Mouse (Mus musculus) heart, postnatal 4 days (tissue): Measurements from ENCODE around the gene Ptrh2. TPM values are rescaled to one million over a fixed set of nuclear protein-coding genes. Genes with fewer than 3 reads are reported as not detected.
"Not testable (repeated sequence)": the region's sequence is repeated elsewhere in the genome, so short reads cannot be mapped to it uniquely, and the experiment has no call there.

ENCODE experiments used
- DNase-seq: peaks from one replicate; pipeline ENCODE4 v3.0.0; 2021
- total RNA-seq, 2 experiments: library from RNA; stranded (reverse); gene quantifications; 2 replicates each; pipeline ENCODE4 v1.2.3; 2021

Ptrh2 gene
- total RNA-seq, 2 experiments from 2014 or later, result 10.3 to 10.6 TPM

GRCm38 (mm10) chr11:86734241-86734939, 50.6 kb downstream of the Ptrh2 start:
- DNase-seq, result no peak

- DNase-seq, result no peak
These were observed 51.2 kb downstream of the Ptrh2 start for GRCm38 (mm10) chr11:86734993-86735392.

GRCm38 (mm10) chr11:86737301-86738000, 53.7 kb downstream of the Ptrh2 start:
- no peak for DNase-seq

GRCm38 (mm10) chr11:86738308-86738707, 54.5 kb downstream of the Ptrh2 start:
- DNase-seq, result not testable (repeated sequence)

- DNase-seq, result no peak
These were observed 55.2 kb downstream of the Ptrh2 start for GRCm38 (mm10) chr11:86738956-86739355.

- no peak for DNase-seq
These were observed 55.7 kb downstream of the Ptrh2 start for GRCm38 (mm10) chr11:86739470-86739869.

GRCm38 (mm10) chr11:86741505-86741904, 57.7 kb downstream of the Ptrh2 start:
- DNase-seq, result no peak

Other genes starting within 250 kb of the Ptrh2 start
- 10 to 100 TPM; 28.9 to 33.1 TPM for gene Rnft1, start 199.3 kb upstream of the Ptrh2 start, total RNA-seq
- gene Rps6kb1, start 139.2 kb upstream of the Ptrh2 start, total RNA-seq, result 10 to 100 TPM; 27.7 to 28.8 TPM
- gene Tubd1, start 139.0 kb upstream of the Ptrh2 start, total RNA-seq, result 1 to 10 TPM; 8.4 to 9.7 TPM
- gene Vmp1, start 149 bp upstream of the Ptrh2 start, total RNA-seq, result 10 to 100 TPM; 62.0 to 74.5 TPM
- gene Cltc, start 73.6 kb downstream of the Ptrh2 start, total RNA-seq, result 100 to 1,000 TPM; 266 to 273 TPM
- gene Dhx40, start 123.8 kb downstream of the Ptrh2 start, total RNA-seq, result 10 to 100 TPM; 17.6 to 19.2 TPM